Mouse (Mus musculus) midbrain, postnatal 0 days (tissue): Measurements from ENCODE around the gene Tmem17. TPM values are rescaled to one million over a fixed set of nuclear protein-coding genes. Genes with fewer than 3 reads are reported as not detected.
A peak's percentile ranks its signal among the peaks of the same experiment; 100 is the strongest.

Source experiments
- ATAC-seq: fragments of 200-750 bp; cut with Nextera tagmentation; 2 replicates; pipeline ENCODE4 v1.8.0; 2017; ENCODE audit warnings: moderate number of reproducible peaks, mild to moderate bottlenecking, moderate TSS enrichment, moderate library complexity; ENCODE audit not compliant: low FRiP score
- DNase-seq: peaks from one replicate; pipeline ENCODE4 v3.0.0-alpha.2; 2015; ENCODE audit warnings: low spot score
- H3K27ac ChIP-seq: fragments of 300-500 bp; sonication (generic); 2 replicates; pipeline ENCODE4 v1.5.1; 2014; ENCODE audit warnings: low read depth, mild to moderate bottlenecking, low read length, mixed read lengths
- H3K27me3 ChIP-seq: fragments of 300-500 bp; sonication (generic); 2 replicates; pipeline ENCODE4 v1.6.1; 2014; ENCODE audit warnings: low read length, control low read depth, mixed read lengths; ENCODE audit not compliant: insufficient read depth
- H3K36me3 ChIP-seq: fragments of 300-500 bp; sonication (generic); 2 replicates; pipeline ENCODE4 v1.6.1; 2014; ENCODE audit warnings: low read length, control low read depth, mixed read lengths; ENCODE audit not compliant: insufficient read depth
- H3K4me1 ChIP-seq: fragments of 300-500 bp; sonication (generic); 2 replicates; pipeline ENCODE4 v1.6.1; 2014; ENCODE audit warnings: mild to moderate bottlenecking, control low read depth, antibody characterized with exemption, low read length, mixed read lengths; ENCODE audit not compliant: insufficient read depth
- H3K4me2 ChIP-seq: fragments of 300-500 bp; sonication (generic); 2 replicates; pipeline ENCODE4 v1.6.1; 2014; ENCODE audit warnings: low read depth, mild to moderate bottlenecking, low read length, mixed read lengths; ENCODE audit not compliant: poor library complexity, severe bottlenecking
- H3K4me3 ChIP-seq: fragments of 300-500 bp; sonication (generic); 2 replicates; pipeline ENCODE4 v1.5.1; 2014; ENCODE audit warnings: low read depth, mild to moderate bottlenecking, low read length, moderate library complexity
- H3K9ac ChIP-seq: fragments of 300-500 bp; sonication (generic); replicated peaks from 2 replicates; pipeline ENCODE4 v1.6.1; 2014; ENCODE audit warnings: mild to moderate bottlenecking, low read length, moderate library complexity, mixed read lengths; ENCODE audit not compliant: poor library complexity, severe bottlenecking
- H3K9me3 ChIP-seq: fragments of 300-500 bp; sonication (generic); 2 replicates; pipeline ENCODE4 v1.6.1; 2016; ENCODE audit warnings: low read length, control low read depth
- CTCF ChIP-seq: IDR thresholded peaks from 2 replicates; pipeline ENCODE4 v1.5.1; 2016; ENCODE audit warnings: antibody characterized with exemption, mild to moderate bottlenecking
- WGBS: fragments of 180-500 bp; shearing (Covaris S2); extraction: QIAGEN DNeasy Blood & Tissue Kit; methylation state at CpG from one replicate; pipeline ENCODE4 v1.1.7; 2014; 5-methylcytosine and 5-hydroxymethylcytosine counted together
- polyA plus RNA-seq: library from polyadenylated mRNA; unstranded; fragments of >200 nt; fragmentation: Nextera tagmentation; extraction: Ambion mirVana; gene quantifications from 2 replicates; pipeline ENCODE4 v1.2.1, GENCODE M21; 2015
- total RNA-seq: library from RNA; depleted of rRNA; stranded (reverse); fragments of >200 nt; gene quantifications from 2 replicates; pipeline ENCODE4 v1.2.3, GENCODE M21; 2014

Tmem17 gene
- total and polyA plus RNA-seq, 2 experiments from 2014 or later = 18.0 to 24.7 TPM

DNA sequence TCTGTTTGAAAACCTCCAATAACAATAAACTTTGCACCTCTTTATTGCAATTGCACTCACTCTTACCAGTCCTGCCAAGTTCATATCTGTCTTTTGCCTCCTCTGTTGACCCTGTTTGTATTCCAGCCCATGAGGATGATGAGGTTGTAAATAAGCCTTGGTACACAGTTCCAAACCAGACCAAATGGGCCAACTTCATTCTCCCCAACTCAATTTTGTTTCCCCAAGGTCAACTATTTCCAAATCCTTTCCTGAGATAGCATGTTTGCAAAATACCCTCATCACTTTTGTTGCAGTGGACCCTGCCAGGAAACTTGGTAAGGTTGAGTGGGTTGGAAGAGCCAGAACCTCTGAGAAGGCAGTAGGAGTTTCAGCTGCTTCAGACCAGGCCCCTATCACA, 16.9 kb upstream of the Tmem17 start:
- Histone ChIP-seq H3K9ac (no peak overlapping the region), H3K27me3 (no peaks in the 10 kb centered on the region), H3K9me3 (no peaks in the 10 kb centered on the region), H3K4me3 (no peak overlapping the region), H3K27ac (no peak overlapping the region), H3K4me2 (no peak overlapping the region), H3K36me3 (no peaks in the 10 kb centered on the region), H3K4me1 (no peaks in the 10 kb centered on the region)
- no peak for DNase-seq
- no peak for TF ChIP-seq CTCF
- no peak for ATAC-seq

DNA sequence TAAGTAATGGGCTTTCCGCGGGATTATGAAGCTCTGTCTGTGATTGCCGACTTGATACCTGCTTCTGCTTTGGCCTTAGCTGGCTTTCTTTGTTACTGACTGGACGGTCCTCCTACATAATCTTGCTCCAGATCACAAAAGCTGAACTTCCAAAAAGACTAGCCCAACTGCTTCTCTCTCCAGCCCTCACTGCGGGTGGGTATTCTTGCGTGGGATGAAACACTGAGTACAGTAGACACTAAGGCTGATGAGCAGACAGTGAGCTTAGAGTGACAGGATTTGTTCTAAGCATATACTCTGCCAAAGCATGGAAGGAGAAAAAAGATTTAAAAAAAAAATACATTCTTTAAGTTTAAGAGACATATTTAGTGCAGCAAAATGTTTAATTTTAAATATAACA, 12.5 kb upstream of the Tmem17 start:
- Histone ChIP-seq H3K9me3 (no peaks in the 10 kb centered on the region), H3K4me3 (no peak overlapping the region), H3K9ac (no peak overlapping the region), H3K27me3 (no peaks in the 10 kb centered on the region), H3K27ac (no peak overlapping the region), H3K4me1 (no peaks in the 10 kb centered on the region), H3K36me3 (no peaks in the 10 kb centered on the region), H3K4me2 (no peak overlapping the region)
- TF ChIP-seq CTCF = no peak
- ATAC-seq = no peak
- DNase-seq = no peak
- 36% methylated on average over 6 of the region's 6 CpGs for WGBS

DNA sequence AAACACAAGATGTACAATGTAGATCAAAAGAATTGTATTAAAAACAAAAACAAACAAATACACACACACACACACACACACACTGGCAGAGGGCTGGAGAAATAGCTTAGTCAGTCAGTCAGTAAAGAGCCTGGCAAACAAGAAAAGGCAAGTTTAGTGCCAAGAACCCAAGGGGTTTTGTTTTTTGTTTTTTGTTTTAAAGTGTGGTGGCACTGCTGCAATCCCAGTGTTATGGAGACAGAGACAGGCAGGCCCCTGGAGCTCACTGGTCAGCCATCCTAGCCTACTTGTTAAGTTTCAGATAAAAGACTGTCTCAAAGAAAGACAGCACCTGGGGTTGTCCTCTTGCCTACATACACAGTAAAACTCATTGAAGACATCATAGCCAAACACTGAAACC, 12.0 kb upstream of the Tmem17 start:
- no peak overlapping the region for H3K9ac ChIP-seq
- H3K27ac ChIP-seq = no peak overlapping the region
- H3K4me2 ChIP-seq = no peak overlapping the region
- no peaks in the 10 kb centered on the region for H3K27me3 ChIP-seq
- TF ChIP-seq CTCF = no peak
- ATAC-seq (no peak), DNase-seq (peak; percentile 19)
- H3K4me1 ChIP-seq = no peaks in the 10 kb centered on the region
- H3K4me3 ChIP-seq = no peak overlapping the region
- no peaks in the 10 kb centered on the region for H3K36me3 ChIP-seq
- no peaks in the 10 kb centered on the region for H3K9me3 ChIP-seq

DNA sequence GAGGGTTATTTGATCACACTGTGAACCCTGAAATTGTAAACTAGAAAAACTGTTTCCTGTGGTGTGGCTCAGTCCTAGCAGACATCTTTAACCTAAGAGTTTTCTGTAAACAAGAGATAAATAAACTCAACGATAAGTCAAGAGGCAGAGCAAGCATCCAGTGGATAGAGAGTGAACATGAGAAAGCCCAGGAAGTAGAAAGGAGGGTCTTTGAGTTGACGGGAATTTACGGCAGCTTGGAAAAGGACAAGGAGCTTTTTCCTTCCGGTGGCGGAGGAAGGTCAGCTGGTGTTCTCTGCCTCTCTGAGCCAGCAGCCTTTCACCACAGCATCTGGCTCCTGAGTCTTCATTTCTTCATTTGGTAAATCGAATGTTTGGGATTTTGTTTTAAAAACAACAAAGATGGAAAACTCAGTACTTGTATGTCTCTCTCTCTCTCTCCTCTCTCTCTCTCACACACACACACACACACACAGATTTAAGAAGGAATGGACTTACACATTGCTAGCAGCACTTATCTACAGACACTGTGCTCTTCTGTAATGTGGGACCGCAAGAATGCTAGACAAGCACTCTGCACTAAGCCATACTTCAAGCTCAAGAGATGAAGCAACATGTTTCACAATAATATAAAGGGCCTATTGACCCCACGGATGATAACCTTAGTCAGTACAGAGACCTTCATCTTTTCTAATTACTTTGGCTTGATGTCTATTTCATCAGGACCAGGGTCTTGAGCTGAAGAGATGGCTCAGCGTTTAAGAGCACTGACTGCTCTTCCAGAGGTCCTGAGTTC, 10.9 kb upstream of the Tmem17 start:
- WGBS = 84% methylated on average over 9 of the region's 9 CpGs
- no peak for ATAC-seq
- no peak for TF ChIP-seq CTCF
- Histone ChIP-seq H3K4me2 (no peak overlapping the region), H3K4me3 (no peak overlapping the region), H3K9ac (no peak overlapping the region), H3K27ac (no peak overlapping the region), H3K9me3 (no peaks in the 10 kb centered on the region), H3K27me3 (no peaks in the 10 kb centered on the region), H3K4me1 (no peaks in the 10 kb centered on the region), H3K36me3 (no peaks in the 10 kb centered on the region)
- DNase-seq = no peak

DNA sequence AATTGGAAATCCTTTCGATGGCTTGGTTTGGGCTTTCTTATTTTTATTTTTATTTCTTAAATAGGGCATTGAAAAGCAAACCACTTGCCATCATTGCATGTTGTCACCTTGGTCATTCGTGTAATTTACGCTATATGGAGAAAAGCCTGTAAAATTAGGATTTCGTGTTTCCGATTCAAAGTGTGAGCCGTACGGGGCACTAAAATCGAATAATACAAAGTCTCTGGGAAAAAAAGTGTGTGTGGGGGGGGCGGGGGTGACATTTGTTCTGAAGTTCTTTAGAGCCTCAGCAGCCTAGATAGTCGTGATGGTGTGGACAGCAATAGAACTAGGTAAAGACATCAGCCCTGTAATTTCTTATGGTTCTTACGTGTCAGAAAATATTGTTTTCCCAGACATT, 1.2 kb downstream of the Tmem17 start:
- Histone ChIP-seq H3K9ac (peak overlapping the region; percentile 98), H3K9me3 (no peaks in the 10 kb centered on the region), H3K27ac (peak overlapping the region; percentile 100), H3K4me1 (no peaks in the 10 kb centered on the region), H3K4me3 (peak overlapping the region; percentile 70), H3K27me3 (no peaks in the 10 kb centered on the region), H3K36me3 (no peaks in the 10 kb centered on the region), H3K4me2 (peak overlapping the region; percentile 80)
- no peak for TF ChIP-seq CTCF
- 13% methylated on average over 11 of the region's 11 CpGs for WGBS
- ATAC-seq (peak; percentile 22; the same call in 1 of the 2 replicates), DNase-seq (peak; percentile 21)

DNA sequence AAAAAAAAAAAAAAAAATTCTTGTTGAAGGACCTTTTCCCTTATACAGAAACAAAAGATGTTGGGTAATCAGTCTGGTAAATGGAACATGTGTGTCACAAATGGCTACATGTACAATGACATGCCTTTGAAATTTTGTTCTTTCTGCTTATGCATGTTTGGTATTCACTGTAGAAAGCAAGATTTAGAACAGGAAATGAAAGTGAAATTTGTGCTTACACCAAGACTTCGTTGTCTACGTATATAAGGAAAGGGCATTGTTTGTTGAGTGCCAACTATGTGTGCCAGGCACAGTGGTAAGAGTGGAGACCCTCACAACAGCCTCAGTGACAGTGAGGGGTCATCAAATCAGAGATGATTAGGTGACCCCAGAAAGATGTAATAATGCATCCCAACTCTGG, 3.2 kb downstream of the Tmem17 start:
- H3K4me2 ChIP-seq = no peak overlapping the region
- ATAC-seq = no peak
- H3K4me1 ChIP-seq = no peaks in the 10 kb centered on the region
- no peaks in the 10 kb centered on the region for H3K27me3 ChIP-seq
- H3K4me3 ChIP-seq = no peak overlapping the region
- no peaks in the 10 kb centered on the region; the same call in 1 of the 2 replicates for H3K9me3 ChIP-seq
- H3K9ac ChIP-seq = no peak overlapping the region
- H3K36me3 ChIP-seq = peaks cover 10% of the 10 kb centered on the region; the same call in 1 of the 2 replicates
- no peak for TF ChIP-seq CTCF
- WGBS = 98% methylated on average over 2 of the region's 2 CpGs
- H3K27ac ChIP-seq = no peak overlapping the region
- DNase-seq = no peak
